Mouse (Mus musculus) CH12.LX (cell line): ENCODE data around the gene Gm49387.

Experiments
- CHD2 ChIP-seq: IDR thresholded peaks from 2 replicates; pipeline ENCODE4 v1.6.1; 2011; ENCODE audit warnings: low read length, improper control_type of control experiment
- POLR2A ChIP-seq: IDR thresholded peaks from 2 replicates; pipeline ENCODE4 v1.6.1; 2011; ENCODE audit warnings: low read depth, mild to moderate bottlenecking, improper control_type of control experiment, low read length
- POLR2AphosphoS2 ChIP-seq: IDR thresholded peaks from 2 replicates; pipeline ENCODE4 v1.6.1; 2011; ENCODE audit warnings: low read depth, low read length, improper control_type of control experiment
- ZC3H11A ChIP-seq: IDR thresholded peaks from 2 replicates; pipeline ENCODE4 v1.6.1; 2012; ENCODE audit warnings: low read depth, mild to moderate bottlenecking, inconsistent platforms, low read length, improper control_type of control experiment
- ZKSCAN1 ChIP-seq: IDR thresholded peaks from 2 replicates; pipeline ENCODE4 v1.6.1; 2012; ENCODE audit warnings: low read depth, inconsistent platforms, low read length, improper control_type of control experiment, borderline replicate concordance

GRCm38 (mm10) chr14:31605514-31605913 is 35.2 kb downstream of the Gm49387 start:
- no peak for TF ChIP-seq ZKSCAN1
- no peak for TF ChIP-seq POLR2A
- no peak for TF ChIP-seq CHD2
- no peak for TF ChIP-seq POLR2AphosphoS2
- TF ChIP-seq ZC3H11A = no peak
